Mouse (Mus musculus) midbrain, embryonic 10.5 days (tissue): ENCODE measurements around the gene Btbd35f22. TPM values are rescaled to one million over a fixed set of nuclear protein-coding genes. Genes with fewer than 3 reads are reported as not detected.
"Not testable (repeated sequence)": the region's sequence is repeated elsewhere in the genome, so short reads cannot be mapped to it uniquely, and the experiment has no call there.

Source experiments
- DNase-seq: peaks from one replicate; pipeline ENCODE4 v3.0.0-alpha.2; 2017; ENCODE audit warnings: low spot score
- H3K27ac ChIP-seq: fragments of 300-500 bp; sonication (generic); replicated peaks from 2 replicates; pipeline ENCODE4 v1.5.1; 2016; ENCODE audit warnings: mild to moderate bottlenecking
- H3K27me3 ChIP-seq: fragments of 300-500 bp; sonication (generic); 2 replicates; pipeline ENCODE4 v1.6.1; 2016; ENCODE audit warnings: low read depth, mild to moderate bottlenecking; ENCODE audit not compliant: poor library complexity, severe bottlenecking
- H3K36me3 ChIP-seq: fragments of 300-500 bp; sonication (generic); 2 replicates; pipeline ENCODE4 v1.6.1; 2016; ENCODE audit warnings: mild to moderate bottlenecking, moderate library complexity
- H3K4me1 ChIP-seq: fragments of 300-500 bp; sonication (generic); 2 replicates; pipeline ENCODE4 v1.6.1; 2016
- H3K4me3 ChIP-seq: fragments of 300-500 bp; sonication (generic); 2 replicates; pipeline ENCODE4 v1.5.1; 2016; ENCODE audit warnings: mild to moderate bottlenecking, moderate library complexity
- H3K9me3 ChIP-seq: fragments of 300-500 bp; sonication (generic); replicated peaks from 2 replicates; pipeline ENCODE4 v1.6.1; 2016; ENCODE audit warnings: mild to moderate bottlenecking
- WGBS: fragments of 180-500 bp; shearing (Covaris S2); methylation state at CpG from one replicate; pipeline ENCODE4 v1.1.7; 2016; 5-methylcytosine and 5-hydroxymethylcytosine counted together
- polyA plus RNA-seq: library from polyadenylated mRNA; unstranded; fragments of >200 nt; fragmentation: Nextera tagmentation; extraction: Ambion mirVana; gene quantifications from 2 replicates; pipeline ENCODE4 v1.2.1, GENCODE M21; 2016

Btbd35f22 gene
- polyA plus RNA-seq = not detected in 2 replicates

DNA sequence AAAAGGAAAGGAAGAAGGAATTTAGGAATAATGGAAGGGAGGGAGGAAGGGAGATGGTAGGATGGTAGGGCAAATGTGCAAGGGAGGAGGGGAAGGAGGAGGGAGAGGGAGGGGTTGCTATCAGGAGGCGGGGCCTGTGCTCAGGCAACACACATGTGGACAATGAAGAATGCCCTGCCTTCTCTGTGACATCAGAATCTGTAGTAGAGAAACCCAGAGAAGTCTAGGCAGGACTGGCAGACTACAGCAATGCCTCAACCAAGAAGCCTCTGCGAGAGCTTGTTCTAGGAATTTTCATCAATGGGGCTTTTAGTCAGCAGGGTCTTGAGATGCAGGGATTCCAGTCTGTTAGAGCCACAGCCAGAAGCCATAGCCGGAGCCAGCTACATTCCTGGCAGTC, at the start of gene Btbd35f22:
Btbd35f22 (plus strand) TSS at position 301 of the 400 bp plus-strand sequence.
- WGBS = no CpG with 5 or more reads among the region's 3 CpGs
- H3K27me3 ChIP-seq, H3K9me3 ChIP-seq, DNase-seq, H3K27ac ChIP-seq, H3K36me3 ChIP-seq, H3K4me3 ChIP-seq, H3K4me1 ChIP-seq: not testable (repeated sequence)

Other genes starting within 250 kb of the Btbd35f22 start
- gene Gm21637, start 85.8 kb upstream of the Btbd35f22 start, polyA plus RNA-seq = not detected in 2 replicates
- not detected in 2 replicates for gene Btbd35f2, start 230.6 kb downstream of the Btbd35f22 start, polyA plus RNA-seq